Mouse (Mus musculus) MEL (cell line): ENCODE results near the gene Scrn3. TPM values are rescaled to one million over a fixed set of nuclear protein-coding genes. Genes with fewer than 3 reads are reported as not detected.

Experiments
- DNase-seq: peaks from one replicate; pipeline ENCODE4 v3.0.0; 2011; ENCODE audit warnings: low read depth, low spot score
- H3K27ac ChIP-seq: 2 replicates; pipeline ENCODE4 v1.5.1; 2012; ENCODE audit warnings: low read depth, mild to moderate bottlenecking, control low read depth, low read length, moderate library complexity; ENCODE audit not compliant: control insufficient read depth
- H3K27me3 ChIP-seq, 2 experiments: fragments of 150-350 bp in 1 of 2; sonication (generic) in 1 of 2; 2 replicates each; pipeline ENCODE4 v1.6.1; 2012; ENCODE audit warnings: low read length in 2 of 2, mild to moderate bottlenecking in 2 of 2, improper control_type of control experiment in 1 of 2, moderate library complexity in 1 of 2; ENCODE audit not compliant: insufficient read depth in 2 of 2, control insufficient read depth in 1 of 2
- H3K36me3 ChIP-seq, 2 experiments: 2 replicates each; pipeline ENCODE4 v1.6.1; 2012 to 2014; ENCODE audit warnings: low read length in 2 of 2, improper control_type of control experiment in 1 of 2, inconsistent platforms in 1 of 2, mild to moderate bottlenecking in 1 of 2; ENCODE audit not compliant: insufficient read depth in 2 of 2, control insufficient read depth in 1 of 2
- H3K4me1 ChIP-seq, 2 experiments: fragments of 150-350 bp in 1 of 2; sonication (generic) in 1 of 2; 2 replicates each; pipeline ENCODE4 v1.6.1; 2012; ENCODE audit warnings: low read length in 2 of 2, improper control_type of control experiment in 1 of 2, mild to moderate bottlenecking in 1 of 2; ENCODE audit not compliant: insufficient read depth in 2 of 2, control insufficient read depth in 1 of 2
- H3K4me3 ChIP-seq, 2 experiments: fragments of 150-350 bp in 1 of 2; sonication (generic) in 1 of 2; 2 replicates each; pipeline ENCODE4 v1.5.1; 2012; ENCODE audit warnings: low read depth in 2 of 2, low read length in 2 of 2, mild to moderate bottlenecking in 2 of 2, moderate library complexity in 2 of 2, control low read depth in 1 of 2, improper control_type of control experiment in 1 of 2; ENCODE audit not compliant: control insufficient read depth in 1 of 2, insufficient read depth in 1 of 2
- H3K79me2 ChIP-seq: 2 replicates; pipeline ENCODE4 v1.6.1; 2012; ENCODE audit warnings: mild to moderate bottlenecking, low read length, moderate library complexity; ENCODE audit not compliant: control insufficient read depth, poor library complexity, insufficient read depth
- H3K9ac ChIP-seq: 2 replicates; pipeline ENCODE4 v1.6.1; 2012; ENCODE audit warnings: low read depth, mild to moderate bottlenecking, control low read depth, low read length, moderate library complexity; ENCODE audit not compliant: control insufficient read depth, poor library complexity, severe bottlenecking
- H3K9me3 ChIP-seq: fragments of 150-350 bp; sonication (generic); replicated peaks from 2 replicates; pipeline ENCODE4 v1.6.1; 2012; ENCODE audit warnings: mild to moderate bottlenecking, low read length, improper control_type of control experiment, moderate library complexity; ENCODE audit not compliant: insufficient read depth
- BHLHE40 ChIP-seq: IDR thresholded peaks from 2 replicates; pipeline ENCODE4 v1.6.1; 2012; ENCODE audit warnings: low read depth, mild to moderate bottlenecking, inconsistent platforms, low read length, improper control_type of control experiment, borderline replicate concordance
- ELF1 ChIP-seq: IDR thresholded peaks from 2 replicates; pipeline ENCODE4 v1.6.1; 2014; ENCODE audit warnings: low read depth, mild to moderate bottlenecking, inconsistent platforms, low read length, improper control_type of control experiment, moderate library complexity
- EP300 ChIP-seq, 2 experiments: IDR thresholded peaks; 2 replicates each; pipeline ENCODE4 v1.6.1; 2011; ENCODE audit warnings: improper control_type of control experiment in 2 of 2, low read length in 2 of 2, low read depth in 1 of 2, mild to moderate bottlenecking in 1 of 2
- GABPA ChIP-seq: IDR thresholded peaks from 2 replicates; pipeline ENCODE4 v1.6.1; 2012; ENCODE audit warnings: low read depth, mild to moderate bottlenecking, inconsistent platforms, low read length, improper control_type of control experiment, moderate library complexity
- HCFC1 ChIP-seq: IDR thresholded peaks from 2 replicates; pipeline ENCODE4 v1.6.1; 2012; ENCODE audit warnings: low read depth, mild to moderate bottlenecking, inconsistent platforms, low read length, improper control_type of control experiment, moderate library complexity
- KAT2A ChIP-seq: conservative IDR thresholded peaks from 2 replicates; pipeline ENCODE4 v1.6.1; 2012; ENCODE audit warnings: low read depth, low read length, improper control_type of control experiment, inconsistent platforms
- MAFK ChIP-seq: IDR thresholded peaks from 2 replicates; pipeline ENCODE4 v1.6.1; 2011; ENCODE audit warnings: low read depth, mild to moderate bottlenecking, low read length, improper control_type of control experiment, borderline replicate concordance
- MAX ChIP-seq: IDR thresholded peaks from 2 replicates; pipeline ENCODE4 v1.6.1; 2011; ENCODE audit warnings: low read length, improper control_type of control experiment
- MAZ ChIP-seq: IDR thresholded peaks from 2 replicates; pipeline ENCODE4 v1.6.1; 2012; ENCODE audit warnings: low read depth, mild to moderate bottlenecking, inconsistent platforms, low read length, improper control_type of control experiment
- MYC ChIP-seq: IDR thresholded peaks from 2 replicates; pipeline ENCODE4 v1.6.1; 2011; ENCODE audit warnings: low read depth, mild to moderate bottlenecking, low read length, improper control_type of control experiment, moderate library complexity
- NELFE ChIP-seq: IDR thresholded peaks from 2 replicates; pipeline ENCODE4 v1.6.1; 2011; ENCODE audit warnings: low read depth, low read length, improper control_type of control experiment
- NRF1 ChIP-seq: IDR thresholded peaks from 2 replicates; pipeline ENCODE4 v1.6.1; 2014; ENCODE audit warnings: low read depth, mild to moderate bottlenecking, inconsistent platforms, low read length, improper control_type of control experiment, moderate library complexity; ENCODE audit not compliant: poor library complexity, insufficient read depth, severe bottlenecking
- POLR2A ChIP-seq, 2 experiments: IDR thresholded peaks; 2 replicates each; pipeline ENCODE4 v1.6.1; 2011 to 2012; ENCODE audit warnings: low read length in 2 of 2, mild to moderate bottlenecking in 2 of 2, control low read depth in 1 of 2, improper control_type of control experiment in 1 of 2, low read depth in 1 of 2, moderate library complexity in 1 of 2; ENCODE audit not compliant: control insufficient read depth in 1 of 2, insufficient read depth in 1 of 2, poor library complexity in 1 of 2
- POLR2AphosphoS5 ChIP-seq: IDR thresholded peaks from 2 replicates; pipeline ENCODE4 v1.6.1; 2012; ENCODE audit warnings: low read depth, borderline replicate concordance, mild to moderate bottlenecking, inconsistent platforms, low read length, moderate library complexity, mixed read lengths
- SIN3A ChIP-seq: IDR thresholded peaks from 2 replicates; pipeline ENCODE4 v1.6.1; 2012; ENCODE audit warnings: low read length, improper control_type of control experiment, inconsistent platforms
- SMC3 ChIP-seq: IDR thresholded peaks from 2 replicates; pipeline ENCODE4 v1.6.1; 2011; ENCODE audit warnings: low read depth, low read length, improper control_type of control experiment
- TAL1 ChIP-seq: IDR thresholded peaks from 2 replicates; pipeline ENCODE4 v1.6.1; 2012; ENCODE audit warnings: mild to moderate bottlenecking, inconsistent platforms, low read length, moderate library complexity, mixed read lengths
- UBTF ChIP-seq: IDR thresholded peaks from 2 replicates; pipeline ENCODE4 v1.6.1; 2012; ENCODE audit warnings: low read depth, mild to moderate bottlenecking, inconsistent platforms, low read length, improper control_type of control experiment, moderate library complexity, borderline replicate concordance; ENCODE audit not compliant: insufficient read depth
- USF1 ChIP-seq: IDR thresholded peaks from 2 replicates; pipeline ENCODE4 v1.6.1; 2014; ENCODE audit warnings: low read depth, mild to moderate bottlenecking, inconsistent platforms, low read length, improper control_type of control experiment, moderate library complexity
- ZC3H11A ChIP-seq: IDR thresholded peaks from 2 replicates; pipeline ENCODE4 v1.6.1; 2012; ENCODE audit warnings: low read depth, mild to moderate bottlenecking, inconsistent platforms, low read length, improper control_type of control experiment
- ZKSCAN1 ChIP-seq: IDR thresholded peaks from 2 replicates; pipeline ENCODE4 v1.6.1; 2012; ENCODE audit warnings: low read depth, mild to moderate bottlenecking, inconsistent platforms, low read length, improper control_type of control experiment, moderate library complexity
- ZMIZ1 ChIP-seq: IDR thresholded peaks from 2 replicates; pipeline ENCODE4 v1.6.1; 2012; ENCODE audit warnings: low read depth, mild to moderate bottlenecking, inconsistent platforms, low read length, improper control_type of control experiment, moderate library complexity
- polyA plus RNA-seq, 2 experiments: library from polyadenylated mRNA; stranded (reverse) in 1 of 2; unstranded in 1 of 2; fragments of >175 nt in 1 of 2; fragments of >200 nt in 1 of 2; gene quantifications; 2 replicates each; pipeline versions ENCODE4 v1.2.1 to v1.2.4; 2012; ENCODE audit warnings: low replicate concordance in 2 of 2, low read depth in 1 of 2; ENCODE audit not compliant: insufficient read length in 2 of 2, insufficient read depth in 1 of 2, missing spikeins in 1 of 2
- total RNA-seq: library from RNA; depleted of rRNA; stranded (reverse); fragments of 300-350 nt; gene quantifications from 2 replicates; pipeline ENCODE4 v1.2.3, GENCODE M21; 2012

Scrn3 gene
- total and polyA plus RNA-seq, 3 experiments: 3.2 to 7.7 TPM; not detected in 1

DNA sequence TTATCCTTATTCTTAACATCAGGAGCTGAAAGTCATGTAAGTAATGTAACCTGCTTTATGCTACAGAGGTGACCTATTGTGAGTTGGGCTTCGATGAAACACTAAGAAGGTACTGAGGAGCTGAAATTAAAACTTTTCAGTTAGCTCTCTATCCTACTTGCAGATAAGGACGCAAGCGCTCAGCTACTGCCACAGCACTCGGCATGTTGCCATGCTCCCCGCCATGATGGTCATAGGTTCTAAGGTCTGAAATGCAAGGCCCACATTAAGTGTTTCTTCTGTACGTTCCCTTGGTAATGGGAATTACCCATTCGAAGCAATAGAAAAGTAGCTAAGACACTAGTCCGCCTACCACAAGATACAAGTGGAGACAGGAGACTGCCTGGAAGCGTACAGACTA, 9.7 kb upstream of the Scrn3 start:
- no peak for TF ChIP-seq EP300 (IDR thresholded peaks at IDR 0.05; ENCODE audit: low read depth in 1 of 2, low read length in 2 of 2)
- TF ChIP-seq POLR2AphosphoS5: no peak
- no peak for TF ChIP-seq POLR2A (IDR thresholded peaks at IDR 0.05; ENCODE audit: control insufficient read depth in 1 of 2, insufficient read depth in 1 of 2, low read depth in 1 of 2, low read length in 2 of 2, poor library complexity in 1 of 2)
- TF ChIP-seq BHLHE40: no peak
- TF ChIP-seq HCFC1: no peak
- TF ChIP-seq MAZ: no peak
- TF ChIP-seq UBTF: no peak
- TF ChIP-seq ZMIZ1: no peak
- TF ChIP-seq MAFK: no peak
- TF ChIP-seq ZKSCAN1: no peak
- TF ChIP-seq USF1: no peak
- TF ChIP-seq NRF1: no peak
- no peak for TF ChIP-seq TAL1
- TF ChIP-seq ELF1: no peak
- no peak for TF ChIP-seq SIN3A
- TF ChIP-seq MYC: no peak
- no peak for TF ChIP-seq NELFE
- TF ChIP-seq GABPA: no peak
- Histone ChIP-seq H3K9ac (no peak overlapping the region), H3K27me3 (no peaks in the 10 kb centered on the region), H3K9me3 (no peaks in the 10 kb centered on the region), H3K27ac (no peak overlapping the region), H3K4me3 (no peak overlapping the region), H3K36me3 (peaks cover 0 to 9% of the 10 kb centered on the region in 2 experiments), H3K4me1 (no peaks in the 10 kb centered on the region; a peak in 2 of 4 replicates), H3K79me2 (no peaks in the 10 kb centered on the region)
- DNase-seq: no peak

DNA sequence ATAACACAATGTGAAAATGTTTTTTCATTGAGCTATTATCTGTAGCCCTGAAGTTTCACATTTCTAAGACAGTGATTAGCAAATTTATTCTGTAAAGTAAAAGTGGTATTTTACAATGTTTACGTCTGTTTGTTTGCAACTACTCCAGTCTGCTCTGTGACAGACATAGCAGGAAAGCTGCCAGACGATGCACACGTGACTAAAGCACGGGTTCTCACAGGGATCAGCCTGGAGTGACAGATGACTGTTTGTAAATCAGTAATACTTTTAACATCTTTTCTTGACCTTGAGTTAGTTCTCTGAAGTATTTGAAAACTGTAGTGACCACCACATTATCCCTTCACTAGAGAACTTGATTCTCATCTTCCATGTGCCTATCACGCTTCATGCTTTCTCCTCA, 7.9 kb upstream of the Scrn3 start:
- no peak for TF ChIP-seq USF1
- no peak for TF ChIP-seq MAZ
- no peak for TF ChIP-seq POLR2A (IDR thresholded peaks at IDR 0.05; ENCODE audit: control insufficient read depth in 1 of 2, insufficient read depth in 1 of 2, low read depth in 1 of 2, low read length in 2 of 2, poor library complexity in 1 of 2)
- no peak for TF ChIP-seq NRF1
- TF ChIP-seq SMC3: no peak
- TF ChIP-seq MYC: no peak
- no peak for TF ChIP-seq ELF1
- no peak for TF ChIP-seq KAT2A
- TF ChIP-seq MAX: no peak
- TF ChIP-seq UBTF: no peak
- no peak for TF ChIP-seq ZC3H11A
- TF ChIP-seq POLR2AphosphoS5: no peak
- Histone ChIP-seq H3K79me2 (no peaks in the 10 kb centered on the region), H3K9me3 (no peaks in the 10 kb centered on the region), H3K27ac (no peak overlapping the region), H3K4me3 (no peak overlapping the region), H3K27me3 (no peaks in the 10 kb centered on the region), H3K4me1 (no peaks in the 10 kb centered on the region; a peak in 2 of 4 replicates), H3K36me3 (peaks cover 0 to 9% of the 10 kb centered on the region in 2 experiments), H3K9ac (no peak overlapping the region)
- DNase-seq: no peak
